Mouse (Mus musculus) bone marrow macrophage, adult 2 months (primary cell): ENCODE measurements around the gene Cog5. TPM values are rescaled to one million over a fixed set of nuclear protein-coding genes. Genes with fewer than 3 reads are reported as not detected.

Experiments used
- H3K27ac ChIP-seq: 2 replicates; pipeline ENCODE4 v1.5.1; 2012; ENCODE audit warnings: low read depth, low read length; ENCODE audit not compliant: insufficient read depth
- H3K4me1 ChIP-seq: 2 replicates; pipeline ENCODE4 v1.6.1; 2012; ENCODE audit warnings: low read length; ENCODE audit not compliant: control insufficient read depth, insufficient read depth
- H3K4me3 ChIP-seq: 2 replicates; pipeline ENCODE4 v1.5.1; 2012; ENCODE audit warnings: mild to moderate bottlenecking, low read length, moderate library complexity; ENCODE audit not compliant: insufficient read depth
- CTCF ChIP-seq: IDR thresholded peaks from 2 replicates; pipeline ENCODE4 v1.5.1; 2012; ENCODE audit warnings: low read depth, mild to moderate bottlenecking, low read length, moderate library complexity
- POLR2A ChIP-seq: IDR thresholded peaks from 2 replicates; pipeline ENCODE4 v1.6.1; 2012; ENCODE audit warnings: mild to moderate bottlenecking, low read depth, low read length, borderline replicate concordance
- polyA plus RNA-seq: library from polyadenylated mRNA; stranded (reverse); fragments of >200 nt; gene quantifications from 2 replicates; pipeline ENCODE4 v1.2.4, GENCODE M21; 2012; ENCODE audit not compliant: missing spikeins, insufficient read depth, insufficient read length

Cog5 gene
- polyA plus RNA-seq, 1 experiment = 36.5 TPM

DNA sequence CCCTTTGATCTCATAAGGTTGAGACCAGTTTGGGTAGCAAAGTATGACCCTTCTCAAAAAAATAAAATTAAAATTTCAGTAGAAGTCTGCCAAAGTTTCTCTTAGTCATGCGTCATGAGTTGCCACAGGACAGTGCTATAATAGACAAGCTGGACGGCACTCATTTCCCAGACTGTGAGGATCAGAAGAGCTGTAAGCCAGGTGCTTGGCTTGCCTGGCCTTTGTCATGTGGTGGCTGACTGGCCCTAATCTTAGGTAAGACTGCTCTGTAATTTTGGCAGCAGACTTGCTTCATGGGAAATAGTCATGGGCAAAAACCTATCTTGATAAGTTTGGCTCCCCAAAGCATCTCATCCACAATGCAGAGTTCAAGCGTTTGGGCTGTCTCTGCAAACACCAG lies 191.4 kb downstream of the Cog5 start:
- H3K27ac ChIP-seq = no peak overlapping the region
- H3K4me3 ChIP-seq = no peak overlapping the region
- no peaks in the 10 kb centered on the region for H3K4me1 ChIP-seq
- TF ChIP-seq POLR2A (no peak), CTCF (no peak)

DNA sequence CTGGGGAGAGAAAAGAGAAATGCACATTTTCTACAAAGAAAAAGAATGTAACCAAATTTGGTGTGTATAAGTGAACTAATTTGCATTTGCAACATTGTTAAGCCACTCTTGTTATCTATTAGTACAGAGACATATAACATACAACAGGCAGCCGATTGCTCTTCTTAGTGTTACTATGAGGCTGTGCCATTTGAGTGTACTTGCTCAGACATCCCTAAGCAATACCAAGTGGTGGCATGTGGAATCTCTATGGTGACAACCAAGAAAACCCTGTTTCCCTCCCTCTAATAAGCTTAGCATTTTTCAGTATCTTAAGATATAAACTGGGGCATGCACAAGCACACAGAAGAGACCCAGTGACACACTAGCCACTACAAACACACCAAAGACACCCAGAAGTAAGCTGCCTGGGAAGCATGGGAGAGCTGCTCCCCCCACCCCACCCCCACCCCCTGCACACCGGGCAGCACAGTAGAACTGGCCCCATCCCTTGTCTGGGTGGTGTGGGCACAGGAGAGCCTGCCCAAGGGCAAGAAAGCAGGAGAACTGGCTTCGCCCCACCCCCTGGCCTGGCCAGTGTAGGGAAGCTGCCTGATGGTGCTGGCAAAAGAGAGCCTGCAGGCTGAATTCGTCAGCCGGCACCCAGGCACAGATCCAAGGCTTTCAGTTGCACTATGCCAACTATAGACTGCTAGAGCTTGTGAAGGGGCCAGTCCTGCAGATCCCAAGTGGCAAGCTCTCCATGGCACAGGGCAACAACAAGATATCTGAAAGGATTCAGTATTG lies 194.2 kb downstream of the Cog5 start:
- no peak for TF ChIP-seq POLR2A
- TF ChIP-seq CTCF = no peak
- H3K27ac ChIP-seq = no peak overlapping the region

DNA sequence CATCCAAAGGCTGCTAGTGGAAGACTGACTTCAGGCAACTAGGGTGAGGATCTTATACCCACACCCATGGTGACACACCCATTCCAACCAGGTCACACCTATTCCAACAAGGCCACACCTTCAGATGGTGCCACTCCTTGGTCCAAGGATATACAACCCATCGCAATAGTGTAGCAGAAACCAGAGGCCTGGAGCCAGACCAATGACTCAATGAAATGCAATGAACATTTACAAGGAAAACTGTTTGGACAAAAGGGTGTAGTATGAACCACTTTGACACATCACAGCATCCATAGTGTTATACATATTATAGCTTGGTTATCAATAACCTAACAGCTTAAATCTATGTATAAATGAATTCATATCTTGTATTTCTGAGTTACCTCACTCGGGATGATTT lies 194.9 kb downstream of the Cog5 start:
- Histone ChIP-seq H3K27ac (no peak overlapping the region), H3K4me1 (no peaks in the 10 kb centered on the region), H3K4me3 (no peak overlapping the region)
- TF ChIP-seq POLR2A = no peak
- TF ChIP-seq CTCF = no peak

More for the DNA sequence above, 194.2 kb downstream of the Cog5 start:
- Histone ChIP-seq H3K4me3 (no peak overlapping the region), H3K4me1 (no peaks in the 10 kb centered on the region)

- no peaks in the 10 kb centered on the region for H3K4me1 ChIP-seq
- TF ChIP-seq POLR2A (no peak), CTCF (no peak)
- no peak overlapping the region for H3K27ac ChIP-seq
- H3K4me3 ChIP-seq = no peak overlapping the region
Observed at GRCm38 (mm10) chr12:31854039-31854438, 199.4 kb downstream of the Cog5 start.

DNA sequence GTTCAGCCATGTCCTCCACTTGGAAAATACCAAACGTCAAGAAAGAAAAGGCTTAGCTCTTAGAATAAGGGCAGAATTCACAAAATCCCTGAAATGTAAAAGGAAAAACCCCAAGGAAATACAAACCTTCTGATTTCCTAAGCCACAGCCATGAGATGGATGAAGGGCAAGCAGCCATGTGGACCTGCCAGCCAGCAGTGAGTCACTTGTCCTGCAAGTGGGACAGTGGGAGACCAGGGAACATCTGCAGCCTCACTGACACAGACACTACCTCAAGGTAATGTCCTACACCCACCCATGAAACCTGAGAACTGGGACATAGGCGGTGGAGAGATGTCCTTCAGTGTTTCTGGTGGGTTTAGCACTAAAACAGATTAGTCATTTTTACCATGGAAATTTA lies 200.1 kb downstream of the Cog5 start:
- Histone ChIP-seq H3K4me3 (no peak overlapping the region), H3K27ac (no peak overlapping the region), H3K4me1 (no peaks in the 10 kb centered on the region)
- TF ChIP-seq POLR2A (no peak), CTCF (no peak)

- TF ChIP-seq POLR2A (no peak), CTCF (no peak)
Observed at GRCm38 (mm10) chr12:31857784-31858183, 203.1 kb downstream of the Cog5 start.

GRCm38 (mm10) chr12:31862668-31863538 lies 208.2 kb downstream of the Cog5 start:
- Histone ChIP-seq H3K4me1 (no peaks in the 10 kb centered on the region), H3K4me3 (no peak overlapping the region), H3K27ac (no peak overlapping the region)
- no peak for TF ChIP-seq POLR2A

More at GRCm38 (mm10) chr12:31857784-31858183, 203.1 kb downstream of the Cog5 start:
- no peak overlapping the region for H3K27ac ChIP-seq
- H3K4me3 ChIP-seq = no peak overlapping the region
- H3K4me1 ChIP-seq = no peaks in the 10 kb centered on the region

DNA sequence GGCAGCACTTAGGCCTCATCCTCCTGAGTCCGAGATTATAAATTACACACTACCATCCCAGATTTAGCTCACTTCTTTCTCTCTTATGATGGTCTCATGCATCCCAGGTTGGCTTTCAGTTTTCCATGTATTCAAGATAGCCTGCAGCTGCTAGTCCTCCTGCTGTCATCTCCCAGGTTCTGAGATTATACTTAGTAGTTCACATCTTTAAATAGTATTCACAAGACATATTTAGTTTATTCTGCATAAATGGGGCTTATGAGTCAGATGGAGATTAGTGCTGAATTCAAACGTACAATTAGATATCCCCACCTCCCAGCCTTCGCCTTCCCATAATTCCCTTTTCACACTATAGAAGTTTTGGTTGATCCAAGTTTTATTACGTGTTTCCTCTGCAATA lies 222.1 kb downstream of the Cog5 start:
- TF ChIP-seq CTCF (no peak), POLR2A (no peak)
- Histone ChIP-seq H3K27ac (no peak overlapping the region), H3K4me3 (no peak overlapping the region), H3K4me1 (no peaks in the 10 kb centered on the region)

DNA sequence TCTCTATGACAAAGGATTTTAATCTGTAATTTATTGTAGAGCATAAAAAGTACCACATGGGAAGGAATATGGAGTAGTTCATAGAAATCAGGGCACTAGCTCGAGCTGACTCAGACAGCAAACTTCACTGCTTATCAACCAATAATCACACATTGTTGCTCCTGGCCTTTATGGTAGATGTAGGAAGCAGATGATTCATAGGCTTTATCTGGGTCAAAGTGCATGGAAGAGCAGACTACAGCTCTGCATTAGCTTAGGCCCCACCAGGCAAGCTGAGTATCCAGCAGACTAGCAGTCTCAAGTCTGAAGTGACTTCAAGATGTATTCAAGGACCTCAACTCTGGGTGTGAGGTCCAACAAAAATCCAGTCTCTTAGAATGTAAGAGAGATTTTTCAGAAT lies 228.1 kb downstream of the Cog5 start:
- Histone ChIP-seq H3K4me3 (no peak overlapping the region), H3K27ac (no peak overlapping the region), H3K4me1 (peaks cover 2% of the 10 kb centered on the region)
- no peak for TF ChIP-seq POLR2A
- TF ChIP-seq CTCF = no peak

- TF ChIP-seq CTCF (no peak), POLR2A (no peak)
- Histone ChIP-seq H3K27ac (no peak overlapping the region), H3K4me1 (peaks cover 5% of the 10 kb centered on the region), H3K4me3 (no peak overlapping the region)
Observed at GRCm38 (mm10) chr12:31884365-31884764, 229.7 kb downstream of the Cog5 start.
